Mouse (Mus musculus) heart, postnatal 4 days (tissue): ENCODE results near the gene Olfr1391. TPM values are rescaled to one million over a fixed set of nuclear protein-coding genes. Genes with fewer than 3 reads are reported as not detected.
"Not testable (repeated sequence)": the region's sequence is repeated elsewhere in the genome, so short reads cannot be mapped to it uniquely, and the experiment has no call there.

ENCODE experiments used
- DNase-seq: peaks from one replicate; pipeline ENCODE4 v3.0.0; 2021
- total RNA-seq, 2 experiments: library from RNA; stranded (reverse); gene quantifications; 2 replicates each; pipeline ENCODE4 v1.2.3; 2021

The Olfr1391 gene
- not detected for total RNA-seq

DNA sequence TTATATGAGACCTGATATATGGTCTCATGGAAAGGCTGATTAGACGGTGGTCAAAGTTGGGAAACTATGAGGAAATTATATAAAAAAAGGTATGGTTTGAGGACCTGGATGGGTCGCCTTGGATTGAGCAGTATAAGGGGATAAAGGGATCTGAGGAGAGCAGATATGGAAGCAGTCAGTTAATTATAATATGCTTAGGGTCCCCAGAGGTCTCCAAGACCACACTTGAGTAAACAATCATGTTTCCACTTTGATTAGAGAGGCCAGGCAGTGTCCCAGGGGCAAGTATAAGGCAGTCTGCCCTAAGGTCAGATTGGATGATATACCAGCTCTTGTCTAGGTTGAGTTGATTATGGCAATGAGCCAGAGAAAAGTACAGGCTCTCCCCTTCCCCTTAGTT lies at the start of gene Olfr1391:
Gene Olfr1391 (plus strand): TSS at position 301 of the 400 bp plus-strand sequence.
- no peak for DNase-seq

DNA sequence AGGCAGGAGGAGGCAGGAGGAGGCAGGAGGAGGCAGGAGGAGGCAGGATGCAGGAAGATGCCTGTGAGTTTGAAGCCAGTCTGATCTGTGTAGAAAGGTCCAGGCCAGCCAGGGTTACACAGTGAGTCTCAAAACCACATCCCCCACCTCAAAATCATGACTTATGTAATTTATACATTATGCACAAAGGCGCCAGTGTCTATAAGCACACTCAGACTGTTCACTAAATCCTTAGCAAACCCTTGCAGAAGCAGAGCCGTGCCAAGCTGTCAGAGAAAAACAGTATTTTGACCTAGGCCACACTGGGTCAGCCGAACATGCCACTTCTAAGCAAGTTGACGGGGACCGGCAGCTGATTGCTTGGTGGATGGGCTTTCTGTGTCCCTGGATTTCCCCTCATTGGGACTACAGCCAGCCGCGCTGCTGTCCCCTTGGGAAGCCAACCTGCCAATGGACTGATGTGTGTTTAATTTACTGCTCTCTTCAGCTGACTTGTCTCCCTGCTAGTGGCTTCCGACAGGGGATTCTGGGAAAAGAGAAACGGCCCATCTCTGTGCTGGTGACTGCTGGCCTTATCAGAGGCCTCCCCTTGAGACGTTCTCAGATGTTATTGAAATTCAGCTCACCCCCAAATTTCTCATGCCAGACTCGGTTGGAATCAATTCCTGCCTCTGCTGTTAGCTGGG lies 48.6 kb upstream of the Olfr1391 start:
- DNase-seq = no peak

DNA sequence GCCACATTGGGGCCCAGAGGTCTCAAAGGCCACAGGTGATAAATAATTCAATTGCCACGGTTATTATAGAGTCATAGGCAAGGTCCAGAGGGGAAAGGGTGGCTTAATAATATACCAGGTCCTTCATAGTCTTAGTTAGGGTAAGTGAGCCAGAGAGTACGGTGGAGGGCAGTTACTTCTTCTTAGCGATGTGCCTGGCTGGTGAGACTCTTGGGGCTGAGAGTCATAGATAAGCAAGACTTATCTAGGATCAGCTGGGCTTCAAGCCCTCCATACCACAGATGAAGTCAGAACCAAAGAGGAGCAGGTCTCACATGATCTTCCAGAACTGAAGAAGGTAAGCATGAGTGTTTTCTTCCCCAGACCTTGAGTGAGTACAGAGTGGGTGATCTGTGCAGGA lies 44.3 kb upstream of the Olfr1391 start, which contains the start of gene Olfr1393:
Gene Olfr1393 (plus strand): TSS at position 83 of the 400 bp plus-strand sequence.
- no peak for DNase-seq

DNA sequence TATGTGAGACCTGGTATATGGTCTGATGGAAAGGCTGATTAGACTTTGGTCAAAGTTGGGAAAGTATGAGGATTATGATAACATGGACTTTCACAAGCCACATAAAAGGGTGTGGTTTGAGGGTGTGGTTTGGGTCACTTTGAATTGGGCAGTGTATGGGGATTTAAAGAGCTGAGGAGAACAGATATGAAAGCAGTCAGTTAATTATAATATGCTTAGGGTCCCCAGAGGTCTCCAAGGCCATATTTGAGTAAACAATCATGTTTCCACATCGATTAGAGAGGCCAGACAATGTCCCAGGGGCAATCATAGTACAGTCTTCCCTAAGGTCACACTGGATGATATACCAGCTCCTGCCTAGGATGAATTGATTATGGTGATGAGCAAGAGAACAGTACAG lies 37.6 kb upstream of the Olfr1391 start, which contains the start of gene Olfr1392:
Gene Olfr1392 (plus strand): TSS at position 301 of the 400 bp plus-strand sequence.
- not testable (repeated sequence) for DNase-seq

DNA sequence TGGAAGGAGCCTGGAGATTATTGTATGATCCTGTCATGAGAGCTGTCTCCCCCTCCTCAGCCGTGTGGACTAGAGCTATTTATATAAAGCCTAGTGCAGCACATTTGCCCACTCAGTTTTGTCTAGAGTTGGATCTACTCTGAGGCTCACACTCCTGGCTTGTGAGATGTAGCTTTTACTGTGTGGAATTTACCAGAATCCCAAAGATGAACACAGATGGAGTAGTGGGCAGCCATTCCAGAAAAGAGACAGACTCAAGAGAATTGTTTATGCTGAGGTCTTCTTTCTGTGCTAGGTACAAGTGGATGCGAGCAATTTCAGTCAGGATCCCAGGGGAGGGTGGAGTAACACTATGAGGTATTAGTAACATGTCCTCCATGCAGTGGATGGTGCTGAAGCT lies 35.3 kb upstream of the Olfr1391 start:
- no peak for DNase-seq

DNA sequence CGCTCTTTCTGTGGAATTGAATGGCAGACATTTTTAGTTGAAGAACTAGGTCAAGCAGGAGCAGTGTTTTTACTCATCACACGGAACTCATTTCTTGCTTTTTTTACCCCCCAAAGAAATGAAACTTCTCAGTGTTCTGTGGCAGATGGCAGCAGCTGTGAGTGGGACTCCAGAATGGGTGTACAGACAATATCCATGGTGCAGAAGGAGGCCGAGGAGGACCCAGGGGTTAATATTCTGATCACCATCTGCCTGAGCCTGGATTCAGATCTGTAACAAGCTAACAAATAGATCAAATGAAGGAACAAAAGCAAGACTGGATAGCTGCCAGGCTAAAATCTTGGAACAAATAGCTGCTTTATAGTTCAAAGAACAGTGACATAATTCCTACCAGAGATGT lies 29.8 kb upstream of the Olfr1391 start:
- DNase-seq = no peak

DNA sequence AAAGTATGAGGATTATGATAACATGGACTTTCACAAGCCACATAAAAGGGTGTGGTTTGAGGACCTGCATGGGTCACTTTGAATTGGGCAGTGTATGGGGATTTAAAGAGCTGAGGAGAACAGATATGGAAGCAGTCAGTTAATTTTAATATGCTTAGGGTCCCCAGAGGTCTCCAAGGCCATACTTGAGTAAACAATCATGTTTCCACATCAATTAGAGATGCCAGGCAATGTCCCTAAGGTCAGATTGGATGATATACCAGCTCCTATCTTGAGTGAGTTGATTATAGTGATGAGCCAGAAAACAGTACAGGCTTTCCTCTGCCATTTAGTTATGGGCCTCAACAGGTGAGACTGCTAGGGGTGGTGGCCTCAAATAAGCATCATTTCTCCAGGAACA lies 18.1 kb upstream of the Olfr1391 start, which contains the start of gene Olfr10:
Gene Olfr10 (plus strand): TSS at position 301 of the 400 bp plus-strand sequence.
- no peak for DNase-seq

DNA sequence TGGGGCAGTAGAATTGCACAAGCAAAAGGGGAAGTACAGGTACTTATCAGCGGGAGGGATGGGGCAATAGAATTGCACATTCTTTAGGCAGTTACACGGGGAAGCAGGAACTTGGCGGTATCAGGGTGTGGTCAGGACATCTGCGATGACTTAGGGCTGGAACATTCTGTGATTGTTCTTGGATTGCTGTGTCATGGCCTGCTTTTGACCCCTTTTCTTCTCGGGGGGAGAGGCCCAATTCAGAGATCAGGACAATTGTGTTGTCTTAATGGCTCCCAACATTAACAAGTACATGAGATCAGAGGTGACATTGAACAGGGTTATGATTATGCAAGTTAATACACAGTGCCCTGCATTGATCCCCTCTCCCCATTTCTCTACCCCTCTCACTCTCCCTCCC lies 14.0 kb upstream of the Olfr1391 start:
- DNase-seq = not testable (repeated sequence)

DNA sequence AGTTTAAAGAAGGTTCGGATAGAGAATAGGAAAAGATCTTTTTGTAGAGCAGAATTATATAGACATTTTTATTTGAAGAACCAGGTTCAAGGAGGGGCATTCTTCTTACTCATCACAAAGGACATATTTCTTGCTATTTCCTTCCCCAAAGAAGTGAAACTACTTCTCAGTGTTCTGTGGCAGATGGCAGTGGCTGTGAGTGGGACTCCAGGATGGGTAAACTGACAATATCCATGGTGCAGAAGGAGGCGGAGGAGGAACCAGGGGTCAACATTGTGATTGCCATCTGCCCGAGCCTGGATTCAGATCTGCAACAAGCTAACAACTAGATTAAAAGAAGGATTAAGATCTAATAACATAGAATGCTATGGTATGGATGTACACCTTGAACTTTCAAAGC lies 4.2 kb downstream of the Olfr1391 start:
- DNase-seq = no peak

DNA sequence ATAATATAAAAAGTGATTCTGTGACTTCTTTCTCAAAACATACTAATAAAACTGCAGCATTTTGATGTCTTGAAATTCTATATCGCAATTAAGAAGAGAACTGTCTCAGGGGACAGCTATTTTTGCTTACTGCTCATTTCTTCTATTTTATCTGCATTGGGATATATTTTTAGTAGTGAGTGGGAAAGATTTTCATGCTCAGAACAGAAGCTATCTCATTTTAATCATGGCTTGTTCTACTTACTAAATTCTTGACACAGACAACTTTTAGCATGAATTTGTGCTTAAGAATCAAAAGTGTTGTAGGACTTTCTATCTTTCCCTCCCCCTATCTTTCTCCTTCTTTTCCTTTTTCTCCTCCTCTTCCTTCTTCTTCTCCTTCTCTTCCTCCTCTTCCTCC lies 7.1 kb downstream of the Olfr1391 start:
- DNase-seq = no peak

DNA sequence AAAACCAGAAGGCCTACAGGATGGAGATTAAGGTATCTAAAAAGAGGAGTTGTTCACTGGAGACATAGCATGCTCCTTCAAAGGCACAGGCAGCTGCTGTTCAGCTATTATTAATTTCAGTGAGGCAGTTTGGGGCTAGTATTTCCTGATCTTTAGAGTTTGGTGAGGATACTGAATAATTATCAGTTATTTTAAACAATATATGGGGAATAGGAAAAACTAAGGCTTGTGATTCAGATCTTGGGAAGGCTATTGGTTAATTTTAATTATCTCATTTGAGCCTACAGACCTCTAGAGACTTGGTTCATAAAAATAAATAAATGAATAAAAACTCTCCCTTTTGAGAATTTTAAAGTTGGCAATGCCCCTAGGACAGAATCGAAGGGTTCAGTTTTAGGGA lies 12.3 kb downstream of the Olfr1391 start, which contains the start of gene Olfr1390:
Gene Olfr1390 (plus strand): TSS at position 301 of the 400 bp plus-strand sequence.
- no peak for DNase-seq

DNA sequence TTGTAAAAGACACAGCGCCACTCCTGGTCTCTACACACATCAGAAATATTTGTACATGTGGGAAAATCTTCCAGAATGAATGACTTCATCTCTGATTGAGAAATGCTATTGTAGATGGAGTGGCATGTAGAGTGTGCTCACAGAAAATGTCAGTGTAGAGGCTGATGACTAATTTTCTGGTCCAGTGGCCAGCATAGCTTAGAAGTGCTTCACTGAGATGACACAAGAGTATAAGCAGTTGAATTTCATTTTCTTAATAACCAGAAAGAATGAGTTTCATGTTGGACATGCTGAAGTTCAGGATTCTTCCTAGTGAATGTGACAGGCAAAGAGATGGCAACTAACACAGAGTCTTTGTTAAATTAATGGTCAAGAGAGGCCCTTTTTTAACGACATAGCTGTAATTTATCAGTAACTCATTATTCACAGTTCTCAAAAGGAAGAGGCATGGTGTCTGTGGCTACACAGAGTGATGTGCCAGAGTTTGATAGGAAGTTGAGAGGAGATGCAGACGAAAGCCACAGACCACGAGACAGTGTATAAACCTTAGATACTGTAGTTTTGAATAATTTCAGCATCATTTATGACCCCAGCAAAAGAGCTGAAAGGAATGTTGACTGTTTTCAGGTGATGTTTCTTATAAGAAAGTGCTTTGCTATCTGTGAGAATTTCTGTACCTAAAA lies 14.7 kb downstream of the Olfr1391 start:
- DNase-seq = no peak

Other genes with a start within 250 kb of the Olfr1391 start
- 1 to 10 TPM; 1.4 to 1.6 TPM for gene Ifi47, start 246.2 kb upstream of the Olfr1391 start, total RNA-seq
- 1 to 10 TPM in 1 of 2 experiments, under 1 TPM in 1; 0.63 to 1.1 TPM for gene Olfr1396, start 207.9 kb upstream of the Olfr1391 start, total RNA-seq
- gene Olfr1395, start 180.5 kb upstream of the Olfr1391 start, total RNA-seq = not detected
- gene Olfr1394, start 168.4 kb upstream of the Olfr1391 start, total RNA-seq = not detected
- gene Btnl9, start 135.6 kb upstream of the Olfr1391 start, total RNA-seq = 10 to 100 TPM; 38.4 to 40.3 TPM
- gene Zfp62, start 119.5 kb upstream of the Olfr1391 start, total RNA-seq = 10 to 100 TPM; 37.2 to 37.7 TPM
- 10 to 100 TPM; 71.2 to 76.7 TPM for gene Mgat1, start 78.6 kb upstream of the Olfr1391 start, total RNA-seq
- under 1 TPM; 0.23 to 0.33 TPM for gene Olfr1393, start 44.4 kb upstream of the Olfr1391 start, total RNA-seq
- under 1 TPM in 1 of 2 experiments, not detected in 1; 0.11 TPM for gene Olfr1392, start 37.5 kb upstream of the Olfr1391 start, total RNA-seq
- not detected for gene Olfr10, start 18.0 kb upstream of the Olfr1391 start, total RNA-seq
- gene Olfr1390, start 12.4 kb downstream of the Olfr1391 start, total RNA-seq = not detected
- gene Olfr1389, start 100.3 kb downstream of the Olfr1391 start, total RNA-seq = not detected
- gene Olfr1388, start 113.9 kb downstream of the Olfr1391 start, total RNA-seq = not detected
- not detected for gene Olfr1387, start 132.6 kb downstream of the Olfr1391 start, total RNA-seq
- gene Olfr1386, start 142.3 kb downstream of the Olfr1391 start, total RNA-seq = not detected
- not detected for gene Olfr1385, start 166.3 kb downstream of the Olfr1391 start, total RNA-seq
- not detected for gene Olfr1384, start 184.0 kb downstream of the Olfr1391 start, total RNA-seq
- gene Olfr1383, start 196.9 kb downstream of the Olfr1391 start, total RNA-seq = under 1 TPM; 0.36 to 0.79 TPM
- gene Olfr1382, start 205.5 kb downstream of the Olfr1391 start, total RNA-seq = not detected
- gene Olfr1381, start 220.7 kb downstream of the Olfr1391 start, total RNA-seq = not detected
- gene Olfr1380, start 234.1 kb downstream of the Olfr1391 start, total RNA-seq = not detected